Mouse (Mus musculus) left cerebral cortex, adult 18-20 months (tissue): ENCODE results near the gene Sulf2. TPM values are rescaled to one million over a fixed set of nuclear protein-coding genes. Genes with fewer than 3 reads are reported as not detected.

ENCODE experiments used
- DNase-seq, 2 experiments: peaks; one replicate each; pipeline ENCODE4 v3.0.0; 2021 to 2022; ENCODE audit warnings: low spot score in 2 of 2, mixed read lengths in 1 of 2
- total RNA-seq, 2 experiments: library from RNA; stranded (reverse); gene quantifications; 2 replicates each; pipeline ENCODE4 v1.2.3; 2021

Gene Sulf2
- total RNA-seq, 2 experiments from 2014 or later = 71.3 to 81.2 TPM

DNA sequence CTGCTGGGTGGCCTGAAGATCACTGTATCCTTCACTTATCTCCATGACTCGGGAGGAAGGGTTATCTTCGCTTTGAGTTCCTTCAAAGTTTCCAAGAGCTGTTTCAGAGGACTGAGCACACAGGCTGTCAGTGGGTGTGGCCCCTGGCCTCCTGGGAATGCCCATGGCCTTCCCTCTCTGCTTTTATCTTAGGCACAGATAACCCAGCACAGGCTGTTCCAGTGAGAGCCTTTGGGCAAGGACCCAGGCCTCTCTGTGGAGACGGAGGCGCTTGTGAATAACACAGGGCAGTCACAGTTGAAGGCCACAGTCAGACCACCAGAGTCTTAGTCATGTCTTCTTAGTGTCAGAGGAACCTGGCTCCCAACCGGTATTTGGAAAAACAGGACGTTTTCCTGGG is 32.7 kb downstream of the Sulf2 start:
- DNase-seq = no peak

DNA sequence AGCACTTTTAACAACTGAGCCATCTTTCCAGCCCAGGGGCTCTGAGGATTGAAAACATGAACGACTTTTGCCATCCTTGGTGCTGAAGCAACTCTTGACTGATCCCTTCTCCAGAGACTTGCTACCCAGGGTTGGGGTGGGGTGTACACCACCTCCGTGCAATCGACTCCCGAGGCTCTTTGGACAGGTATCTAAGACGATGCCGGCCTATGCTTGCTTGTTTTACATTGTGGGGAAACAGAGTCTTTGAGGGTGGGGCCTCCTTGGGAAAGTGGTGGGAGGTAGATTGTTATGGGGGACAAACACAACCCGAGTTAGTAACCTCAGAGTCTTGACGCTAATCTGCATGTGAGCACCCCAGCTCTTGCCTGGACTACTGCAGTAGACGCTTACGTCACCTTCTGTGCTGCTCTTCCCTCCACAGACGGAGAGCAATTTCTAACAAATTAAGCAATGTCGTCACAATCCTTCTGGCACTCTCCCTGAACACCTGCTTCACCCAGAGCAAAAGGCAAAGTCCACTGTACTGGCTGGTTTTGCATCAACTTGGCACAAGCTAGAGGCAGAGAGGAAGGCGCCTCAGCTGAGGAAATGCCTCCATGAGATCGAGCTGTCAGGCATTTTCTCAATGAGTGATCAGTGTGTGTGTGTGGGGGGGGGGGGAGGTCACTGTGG is 33.6 kb downstream of the Sulf2 start:
- DNase-seq = no peak

GRCm38 (mm10) chr2:166119992-166120391 is 35.5 kb downstream of the Sulf2 start:
- no peak for DNase-seq

GRCm38 (mm10) chr2:166116704-166117103 is 38.8 kb downstream of the Sulf2 start:
- DNase-seq = no peak

DNA sequence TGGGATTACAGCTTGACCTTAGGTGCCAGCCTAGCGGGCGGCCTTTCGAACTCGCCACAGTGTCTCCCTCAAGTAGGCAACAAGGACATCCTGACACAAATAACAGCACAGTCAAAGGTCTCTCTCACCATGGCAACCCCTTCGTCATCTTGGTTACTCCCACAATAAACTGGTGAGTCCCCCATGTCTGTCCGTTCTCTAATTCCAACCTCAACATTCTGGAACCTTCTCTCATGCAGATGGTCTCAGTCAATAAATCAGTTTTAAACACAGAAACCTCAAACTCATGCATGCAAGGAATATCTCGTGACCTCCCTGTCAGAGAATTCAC is 39.2 kb downstream of the Sulf2 start:
- no peak for DNase-seq

DNA sequence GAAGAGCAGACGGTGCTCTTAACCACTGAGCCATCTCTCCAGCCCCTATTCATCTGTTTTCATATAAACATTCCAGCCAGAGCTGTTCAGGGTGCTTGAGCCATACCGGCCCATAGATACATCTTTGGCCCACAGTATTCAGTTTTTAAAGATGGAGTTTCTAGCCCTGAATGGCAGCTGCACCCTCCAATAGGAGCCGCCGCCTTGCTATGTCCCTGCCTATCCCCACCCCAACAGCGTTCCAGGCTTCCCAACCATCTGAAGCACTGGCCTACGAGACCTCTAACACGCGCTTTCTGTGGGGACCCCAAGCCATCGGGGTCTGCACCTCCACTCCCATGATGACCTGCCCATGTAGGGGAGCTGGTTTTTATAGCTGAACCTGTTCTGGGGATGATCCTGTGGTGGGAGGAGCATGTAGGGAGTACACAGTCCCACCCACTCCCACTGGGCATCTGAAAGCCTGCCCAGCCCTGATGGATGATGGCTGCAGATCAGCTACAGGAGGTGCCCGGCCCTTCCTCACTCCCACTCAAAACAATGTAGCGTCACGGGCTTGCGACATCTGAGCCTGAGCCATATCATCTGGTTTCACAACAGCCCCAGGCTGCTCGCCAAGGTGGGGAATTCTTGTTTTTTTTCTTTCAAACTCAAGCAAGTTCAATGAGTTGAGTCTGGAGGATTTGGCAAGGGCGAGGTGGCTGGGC is 39.7 kb downstream of the Sulf2 start:
- no peak for DNase-seq

GRCm38 (mm10) chr2:166112986-166113385 is 42.5 kb downstream of the Sulf2 start:
- DNase-seq = no peak

- no peak for DNase-seq
Observed at GRCm38 (mm10) chr2:166111831-166112250, 43.6 kb downstream of the Sulf2 start.

DNA sequence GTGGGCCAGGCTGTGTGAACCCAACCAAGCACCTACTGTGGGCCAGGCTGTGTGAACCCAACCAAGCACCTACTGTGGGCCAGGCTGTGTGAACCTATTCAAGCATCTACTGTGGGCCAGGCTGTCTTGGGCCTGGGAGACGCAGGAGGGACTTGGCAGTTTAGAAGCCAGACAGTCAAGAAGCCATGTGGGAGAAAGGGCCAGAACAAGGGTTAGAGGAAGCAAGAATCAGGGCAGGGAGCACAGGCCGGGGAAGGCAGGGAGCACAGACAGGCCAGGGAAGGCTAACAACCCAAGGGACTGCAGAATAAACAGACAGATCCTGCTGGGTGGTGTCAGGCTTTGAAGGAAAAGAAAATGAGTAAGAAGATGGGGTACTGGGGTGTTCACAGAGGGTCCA is 44.2 kb downstream of the Sulf2 start:
- DNase-seq = no peak

GRCm38 (mm10) chr2:166110764-166111163 is 44.7 kb downstream of the Sulf2 start:
- DNase-seq = no peak

DNA sequence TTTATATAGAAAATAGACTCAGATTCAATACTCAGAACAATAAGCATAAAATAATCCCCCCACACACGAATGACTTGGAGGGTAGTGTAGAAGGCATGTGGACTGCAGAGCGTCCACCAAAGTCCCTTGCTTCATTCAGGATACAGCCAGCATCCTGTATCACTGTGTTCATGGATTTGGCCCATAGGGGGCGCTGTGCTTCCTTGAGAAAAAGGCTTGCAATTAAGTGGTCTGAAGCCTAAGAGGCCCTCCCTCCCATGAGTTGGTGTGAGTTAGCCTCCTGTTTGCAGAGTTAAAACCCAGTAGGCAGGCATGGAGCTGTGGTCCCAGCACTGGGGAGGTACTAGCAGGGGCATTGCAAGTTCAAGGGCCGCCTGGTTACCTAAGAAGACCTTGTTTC is 47.1 kb downstream of the Sulf2 start:
- DNase-seq = peak; percentile 84 to 91

- DNase-seq = peak in 1 of 2 experiments; percentile 22
Observed at GRCm38 (mm10) chr2:166107911-166108310, 47.6 kb downstream of the Sulf2 start.

- no peak for DNase-seq
Observed at GRCm38 (mm10) chr2:166106631-166107030, 48.8 kb downstream of the Sulf2 start.

DNA sequence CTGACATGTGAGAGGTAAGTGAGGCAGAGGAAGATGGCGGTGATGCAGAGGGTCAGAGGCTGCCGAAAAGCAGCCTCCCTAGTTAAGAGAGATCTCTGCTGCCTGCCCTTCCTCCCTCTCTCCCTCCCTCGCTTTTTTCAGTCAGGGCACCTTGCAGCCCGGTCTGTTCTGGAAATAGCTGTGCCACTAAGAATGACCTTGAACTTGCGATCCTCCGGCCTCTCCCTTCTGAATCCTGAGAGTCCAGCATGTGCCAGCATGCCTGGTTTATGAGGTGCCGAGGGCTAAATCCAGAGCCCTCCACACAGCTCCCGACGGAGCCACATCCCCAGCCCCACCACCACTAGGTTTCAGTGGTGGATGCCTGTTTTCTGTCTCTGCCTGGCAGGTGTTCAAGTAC is 49.6 kb downstream of the Sulf2 start:
- no peak for DNase-seq

DNA sequence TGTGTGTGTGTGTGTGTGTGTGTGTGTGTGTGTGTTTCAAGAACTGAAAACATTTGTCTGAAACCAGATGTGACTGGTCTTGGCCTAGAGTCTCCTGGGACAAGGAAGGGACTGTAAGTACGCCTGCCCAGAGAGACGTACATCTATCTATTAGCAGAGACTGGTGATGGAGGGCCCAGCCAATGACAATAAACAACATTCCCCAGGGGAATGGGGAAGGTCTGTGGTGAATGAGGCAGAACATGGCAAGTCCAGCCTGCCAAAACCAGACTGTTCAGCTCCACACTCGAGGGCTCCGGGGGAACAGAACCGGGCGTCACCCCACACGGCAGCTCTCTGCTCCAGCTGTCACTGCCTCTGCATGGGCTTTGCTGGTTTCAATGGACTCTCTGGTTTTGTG is 52.6 kb downstream of the Sulf2 start:
- DNase-seq = no peak

GRCm38 (mm10) chr2:166100309-166101262 is 54.9 kb downstream of the Sulf2 start:
- DNase-seq = peak; percentile 28 to 49

- DNase-seq = no peak
Observed at GRCm38 (mm10) chr2:166098292-166098933, 57.0 kb downstream of the Sulf2 start.

DNA sequence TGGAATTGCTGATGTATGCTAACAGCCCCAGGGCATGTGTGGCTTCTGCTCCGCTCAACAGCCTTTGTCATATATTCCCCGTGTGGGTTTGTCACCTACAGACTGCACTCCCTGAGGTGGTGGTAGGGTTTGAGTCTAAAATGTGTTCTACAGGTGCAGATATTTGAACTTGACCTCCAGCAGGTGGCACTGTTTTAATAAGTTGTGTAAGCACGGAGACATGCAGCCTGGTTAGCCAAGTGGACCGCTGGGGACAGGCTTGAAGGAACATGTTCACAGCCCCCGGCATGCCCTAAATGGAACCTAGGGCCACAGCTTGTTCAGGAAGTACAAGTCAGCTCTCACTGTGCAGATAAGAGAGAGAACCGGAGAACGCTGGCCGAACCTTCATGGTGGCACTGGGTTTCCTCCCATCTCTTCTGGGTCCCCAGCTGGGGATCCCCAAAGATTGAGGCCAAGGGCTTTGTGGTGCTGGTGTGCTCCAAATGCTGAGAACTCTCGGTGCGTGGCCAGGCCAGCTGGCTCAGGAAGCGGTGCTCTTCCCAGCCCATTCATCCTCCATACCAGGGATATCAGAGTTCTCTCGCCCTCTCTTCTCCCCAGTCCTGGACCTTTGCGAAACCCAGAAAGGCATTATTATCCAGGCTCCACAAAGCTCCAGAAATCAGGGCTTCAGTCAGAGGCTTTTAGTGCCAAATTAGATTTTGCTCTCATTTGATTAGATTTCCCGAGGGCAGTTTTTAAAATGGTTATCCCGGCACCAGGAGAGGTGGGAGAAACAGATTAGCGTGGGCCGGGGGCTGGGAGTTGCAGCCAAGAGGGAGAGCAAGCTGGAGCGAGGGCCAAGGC is 57.8 kb downstream of the Sulf2 start:
- DNase-seq = peak in 1 of 2 experiments; percentile 44

- DNase-seq = no peak
Observed at GRCm38 (mm10) chr2:166096834-166097233, 58.6 kb downstream of the Sulf2 start.

- DNase-seq = no peak
Observed at GRCm38 (mm10) chr2:166096300-166096699, 59.2 kb downstream of the Sulf2 start.
